Mouse (Mus musculus) G1E-ER4 (cell line): ENCODE measurements around the gene Ppm1f. TPM values are rescaled to one million over a fixed set of nuclear protein-coding genes. Genes with fewer than 3 reads are reported as not detected.

Experiments used
- GATA1 ChIP-seq: IDR thresholded peaks from one replicate; pipeline ENCODE4 v1.8.0; 2012; ENCODE audit warnings: low read length, inconsistent platforms
- polyA plus RNA-seq: library from polyadenylated mRNA; stranded (reverse); fragments of >175 nt; gene quantifications from 2 replicates; pipeline ENCODE4 v1.2.3, GENCODE M21; 2012

The Ppm1f gene
- polyA plus RNA-seq, 1 experiment, result 6.0 TPM

DNA sequence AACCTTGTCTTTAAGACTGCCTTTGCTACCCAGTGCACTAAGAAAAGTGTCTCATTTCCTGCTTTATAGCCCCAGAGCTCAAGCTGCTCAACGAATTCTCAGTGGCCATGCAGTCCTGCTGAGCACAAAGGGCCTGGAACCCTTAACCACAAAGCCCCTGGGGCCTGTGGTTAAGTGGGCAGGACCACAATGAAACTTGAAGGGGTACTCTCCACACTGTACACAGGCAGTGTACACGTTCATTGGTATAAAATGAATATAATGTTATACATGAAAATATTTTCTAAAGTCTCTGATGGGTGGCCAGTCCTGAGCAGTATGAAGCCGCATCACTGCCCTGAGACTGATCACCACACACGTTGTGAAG is 271 bp upstream of the Ppm1f start:
- no peak for TF ChIP-seq GATA1

DNA sequence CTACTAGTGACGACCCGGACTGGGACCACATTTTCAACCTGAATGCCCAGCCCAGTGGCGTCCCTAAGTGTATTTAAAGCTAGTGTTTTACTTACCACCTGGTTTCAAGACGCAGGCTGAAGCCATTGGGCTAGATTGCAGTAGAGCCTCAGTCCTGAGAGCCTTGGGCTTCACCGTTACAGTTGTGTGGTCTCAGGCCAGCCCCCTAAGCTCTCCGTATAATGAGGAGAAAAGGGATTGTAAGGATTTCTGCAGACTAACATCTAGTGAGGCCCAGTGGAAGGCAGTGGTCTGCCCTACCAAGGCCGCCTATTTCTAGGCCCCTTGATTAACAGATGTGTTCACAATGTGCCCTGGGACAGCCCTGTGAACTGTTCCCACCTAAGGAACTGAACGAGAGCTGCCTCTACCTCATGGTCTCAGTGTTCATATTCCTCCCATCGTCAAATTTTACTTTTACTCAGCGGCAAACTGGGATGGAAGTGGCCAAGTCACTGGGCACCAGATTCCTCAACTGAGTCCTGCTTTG is 851 bp downstream of the Ppm1f start:
- TF ChIP-seq GATA1, result no peak

DNA sequence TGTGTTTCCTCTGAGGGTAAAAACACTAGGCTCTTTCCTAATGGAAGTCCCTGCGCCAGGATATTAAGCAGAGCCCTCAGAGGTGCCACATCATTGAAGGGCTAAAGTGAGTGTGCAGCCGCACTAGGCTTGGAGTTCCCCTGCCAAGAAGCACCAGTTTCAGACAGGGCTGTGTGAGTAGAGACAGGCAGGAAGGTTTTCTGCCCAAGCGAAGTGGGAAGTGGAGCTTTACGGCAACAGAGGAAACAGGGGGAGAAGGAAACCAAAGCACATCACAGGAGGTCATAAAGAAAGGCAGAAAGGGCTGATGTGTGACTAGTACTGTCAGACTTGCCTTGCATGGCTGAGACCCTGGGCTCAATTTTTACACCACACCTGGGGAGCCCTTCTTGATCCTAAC is 6.1 kb downstream of the Ppm1f start:
- TF ChIP-seq GATA1, result no peak

DNA sequence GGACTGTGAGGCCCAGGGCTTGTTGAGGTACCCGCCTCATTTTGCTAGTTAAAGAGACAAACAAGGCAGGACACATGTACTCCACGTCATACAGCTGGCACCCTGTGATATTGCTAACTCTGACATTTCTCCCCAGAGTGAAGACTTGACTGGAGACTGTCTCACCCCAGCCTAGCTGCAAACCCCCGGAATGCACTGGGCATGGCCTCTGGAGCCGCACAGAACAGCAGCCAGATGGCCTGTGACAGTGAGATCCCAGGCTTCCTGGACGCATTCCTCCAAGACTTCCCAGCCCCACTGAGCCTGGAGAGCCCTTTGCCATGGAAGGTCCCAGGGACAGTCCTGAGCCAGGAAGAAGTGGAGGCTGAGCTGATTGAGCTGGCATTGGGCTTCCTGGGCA is 6.9 kb downstream of the Ppm1f start:
- no peak for TF ChIP-seq GATA1

DNA sequence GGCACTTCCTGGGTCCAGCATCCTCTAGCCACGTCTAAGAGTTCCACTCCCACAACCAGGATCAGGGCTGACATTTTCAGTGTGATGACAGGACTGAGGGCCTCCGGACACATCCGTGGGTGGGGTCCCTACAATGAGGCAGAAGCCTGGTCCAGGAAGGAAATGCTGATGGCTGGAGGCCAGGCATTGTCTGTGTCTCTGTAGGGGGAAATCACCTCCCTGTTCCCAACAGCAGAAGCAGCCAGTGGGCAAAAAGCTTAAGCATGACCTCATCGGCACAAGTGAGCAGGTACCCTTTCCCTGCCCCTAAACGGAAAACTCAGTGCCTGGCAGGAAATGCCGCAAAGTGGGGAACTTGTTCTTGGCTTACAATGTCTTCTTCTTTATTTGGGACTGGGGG is 11.5 kb downstream of the Ppm1f start:
- TF ChIP-seq GATA1, result no peak

DNA sequence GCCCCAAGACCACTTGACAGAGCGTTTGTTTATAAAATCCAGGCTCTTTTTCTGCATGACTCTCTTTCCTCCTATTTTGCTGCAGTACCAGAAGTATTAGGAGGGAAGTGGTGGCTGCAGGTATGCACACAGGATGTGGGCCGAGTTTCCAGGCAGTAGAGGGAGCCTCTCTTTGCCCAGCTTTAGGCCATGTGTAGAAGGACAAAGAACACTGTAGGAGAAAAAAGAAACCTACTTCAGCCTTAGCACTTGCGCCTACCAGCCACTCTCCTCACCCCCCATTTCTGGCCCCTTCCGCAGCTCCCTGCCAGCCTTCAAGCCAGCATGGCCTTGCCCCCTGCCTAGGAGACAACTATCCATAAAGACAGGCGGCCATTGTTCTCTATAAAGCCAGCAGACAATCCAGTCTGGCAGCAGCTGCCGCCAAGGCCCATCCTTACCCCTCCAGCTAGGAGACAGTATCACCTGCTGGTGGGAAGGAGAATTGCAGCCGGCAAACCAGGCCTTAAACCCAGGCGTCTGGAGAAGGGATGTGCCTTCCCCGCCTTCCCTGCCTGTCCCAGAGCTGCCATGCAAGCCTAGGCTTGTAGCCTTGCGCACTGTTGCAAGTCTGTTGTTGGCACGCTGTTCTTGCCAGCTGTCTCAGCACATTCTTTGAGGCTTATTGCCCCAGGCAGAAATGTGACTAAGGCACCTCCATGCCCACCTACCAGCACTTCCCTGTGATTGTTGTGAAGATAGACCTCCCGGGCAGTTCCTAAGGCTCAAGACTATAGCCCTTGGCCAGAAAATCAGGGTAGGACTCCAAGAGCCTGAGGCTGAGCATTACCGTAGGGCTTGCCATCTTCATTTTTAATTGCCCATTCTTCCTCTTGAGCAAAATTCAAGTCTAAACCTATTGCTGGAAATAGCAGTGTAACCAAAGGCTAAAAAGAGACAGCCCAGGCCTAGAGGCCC is 15.7 kb downstream of the Ppm1f start:
- TF ChIP-seq GATA1, result no peak

DNA sequence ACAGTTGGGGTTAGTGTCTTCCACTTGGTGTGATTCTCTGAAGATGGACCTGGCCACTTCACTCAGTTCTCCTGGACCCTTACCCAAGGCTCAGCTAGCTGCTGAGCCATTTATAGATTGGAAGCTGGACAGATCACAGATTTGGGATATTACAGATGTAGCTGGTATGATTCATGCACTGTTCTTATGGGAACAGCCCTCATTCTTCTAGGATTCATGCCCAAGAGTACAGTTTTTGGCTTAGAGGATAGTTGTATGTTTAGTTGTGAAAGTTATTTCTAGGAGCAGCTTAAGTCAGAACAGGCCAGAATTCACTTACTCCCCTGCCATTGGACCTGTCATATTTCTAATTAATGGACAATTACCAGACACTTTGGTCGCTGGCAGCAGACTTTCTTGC is 17.2 kb downstream of the Ppm1f start:
- no peak for TF ChIP-seq GATA1

DNA sequence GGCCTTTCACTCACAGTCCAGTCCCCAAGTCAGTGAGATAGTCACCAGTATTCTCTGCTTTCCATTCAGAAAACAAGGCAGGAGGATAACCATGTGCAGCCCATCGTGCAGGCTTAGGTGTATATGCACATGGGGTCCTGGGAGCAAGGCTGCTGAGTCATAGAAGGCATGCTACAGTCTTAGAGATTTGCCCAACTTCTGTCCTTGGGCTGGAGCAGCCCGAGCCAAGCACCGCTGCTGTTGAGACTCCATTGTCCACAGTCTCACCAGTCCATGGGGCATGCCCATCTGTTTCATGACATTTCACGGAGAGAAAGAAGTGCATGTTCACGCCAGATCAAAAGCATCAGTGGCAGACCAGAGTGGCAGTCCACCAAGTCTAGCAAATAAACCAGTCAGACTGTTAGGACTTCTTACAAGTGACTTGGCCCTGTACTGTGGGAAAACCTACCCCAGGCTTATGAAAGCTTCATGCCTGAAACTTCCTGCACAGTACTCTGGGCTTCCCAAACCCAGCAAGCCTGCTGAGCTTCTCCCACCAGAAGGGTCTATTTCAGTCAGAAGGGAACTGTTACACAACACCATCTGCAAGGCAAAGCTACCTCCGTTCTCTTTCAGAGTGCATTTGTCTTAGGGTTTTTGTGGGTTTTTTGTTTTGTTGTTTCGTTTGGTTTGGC is 22.3 kb downstream of the Ppm1f start:
- TF ChIP-seq GATA1, result no peak

DNA sequence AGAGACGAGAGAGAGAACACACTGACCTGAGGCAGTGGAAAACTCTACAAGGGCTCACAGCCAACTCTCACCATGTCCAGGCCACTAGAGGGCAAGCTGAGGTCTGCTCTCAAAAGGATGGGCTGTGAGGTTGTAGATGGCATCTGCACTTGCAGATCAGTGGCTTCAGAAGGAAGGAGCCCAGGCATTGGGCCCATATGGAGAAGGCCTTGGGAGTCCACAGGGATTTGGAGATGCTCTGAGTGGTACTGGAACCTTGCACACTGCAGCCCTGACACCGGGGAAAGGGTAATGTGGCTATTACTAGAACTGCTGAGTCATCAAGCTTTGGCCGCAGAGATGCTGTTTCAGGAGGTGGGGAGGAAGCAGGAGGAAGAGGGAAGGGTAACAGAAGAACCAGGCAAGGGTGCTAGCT is 24.8 kb downstream of the Ppm1f start:
- TF ChIP-seq GATA1, result no peak

DNA sequence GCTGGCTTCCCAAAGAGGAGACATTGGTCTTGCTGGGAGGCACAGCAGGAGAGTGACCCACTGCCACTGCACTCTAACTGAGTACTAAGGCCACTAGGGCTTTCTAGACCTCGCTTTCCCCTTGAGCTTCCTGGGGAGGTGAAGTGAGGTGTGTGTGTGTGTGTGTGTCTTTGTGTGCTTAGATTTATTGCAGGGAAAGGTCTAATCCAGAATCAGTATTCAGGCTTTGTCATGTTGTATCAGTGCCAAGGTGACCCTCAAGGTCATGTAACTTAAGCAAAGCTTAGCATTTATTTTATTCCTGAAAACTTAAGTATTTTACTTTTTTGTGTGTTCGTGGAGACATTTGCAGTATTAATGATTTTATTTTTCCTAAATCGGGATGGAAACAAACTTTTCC is 28.2 kb downstream of the Ppm1f start:
- no peak for TF ChIP-seq GATA1

DNA sequence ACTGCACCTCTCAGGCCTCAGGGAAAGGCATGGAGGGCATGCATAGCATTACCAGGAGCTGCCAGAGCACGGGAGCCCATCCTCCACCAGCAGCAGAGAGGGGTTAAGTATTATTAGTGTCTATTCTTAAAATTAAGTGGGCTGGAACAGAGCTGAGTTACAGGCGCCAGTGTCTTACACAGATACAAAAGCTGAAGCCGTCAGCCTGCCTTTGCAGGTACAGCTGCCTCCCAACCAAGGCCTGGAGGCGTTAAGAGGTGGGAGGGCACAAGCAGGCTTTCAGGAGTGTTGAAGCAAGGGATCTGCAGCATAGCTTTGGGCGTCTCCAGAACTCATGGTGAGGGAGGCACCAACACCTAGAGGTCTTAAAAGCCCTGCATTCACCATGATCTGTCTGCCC is 30.3 kb downstream of the Ppm1f start:
- TF ChIP-seq GATA1, result no peak

DNA sequence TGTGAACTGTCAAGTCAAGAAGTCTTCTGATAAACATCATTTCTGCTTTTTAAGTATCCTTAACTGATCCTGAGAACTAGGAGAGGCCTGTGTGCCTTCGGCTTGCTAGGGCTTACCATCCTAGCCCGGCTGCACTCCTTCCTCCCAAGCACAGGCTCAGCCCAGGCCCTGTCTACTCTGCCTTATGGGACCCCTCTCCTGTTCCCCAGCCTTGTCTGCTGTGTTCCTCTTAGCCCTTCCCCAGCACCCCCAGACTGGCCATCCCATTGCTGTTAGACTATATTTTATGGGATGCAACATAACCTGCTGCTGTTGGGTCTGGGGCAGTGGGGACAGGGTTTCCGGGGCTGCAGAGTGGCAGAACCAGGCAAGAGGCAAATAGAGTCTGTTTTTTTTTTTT is 34.1 kb downstream of the Ppm1f start:
- no peak for TF ChIP-seq GATA1

DNA sequence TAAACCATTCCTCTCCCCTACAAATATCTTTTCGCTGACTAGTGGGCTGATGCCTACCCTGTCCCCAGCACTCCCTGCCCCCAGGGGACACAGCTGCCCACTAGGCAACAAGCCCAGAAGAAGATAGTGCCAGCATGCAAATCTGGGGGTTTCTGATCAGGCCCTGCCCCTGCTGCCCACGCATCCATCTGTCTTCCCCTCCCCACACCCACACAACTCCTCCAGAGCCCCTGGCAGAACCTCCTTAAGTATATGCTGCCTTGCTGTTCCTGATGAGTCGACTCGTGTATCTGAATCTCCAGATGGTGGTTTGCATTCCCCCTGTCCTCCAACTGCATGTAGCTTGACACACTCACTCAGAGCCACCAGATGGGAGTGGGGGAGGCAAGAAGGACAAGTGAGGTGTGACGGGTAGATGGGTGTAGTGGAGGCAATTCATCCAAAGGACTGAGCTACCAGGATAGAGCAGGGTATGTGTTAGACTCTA is 34.6 kb downstream of the Ppm1f start:
- no peak for TF ChIP-seq GATA1

DNA sequence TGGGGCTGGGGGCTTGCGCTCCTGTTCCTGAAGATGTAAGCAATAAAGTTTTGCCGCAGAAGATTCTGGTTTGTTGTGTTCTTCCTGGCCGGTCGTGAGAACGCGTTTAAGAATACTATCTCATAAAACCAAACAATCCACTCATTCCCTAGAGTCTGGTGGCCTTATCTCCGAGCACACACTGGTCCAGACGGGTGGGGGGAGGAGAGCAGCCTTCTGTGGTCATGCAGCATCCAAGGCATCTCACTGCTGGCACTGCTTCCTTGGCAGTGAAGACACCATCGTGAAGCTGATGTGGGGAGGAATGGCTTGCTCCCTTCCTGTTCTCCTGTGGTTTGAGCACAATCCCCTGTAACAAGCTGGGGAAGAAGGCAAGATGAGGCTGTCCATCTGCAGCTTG is 43.3 kb downstream of the Ppm1f start:
- no peak for TF ChIP-seq GATA1

DNA sequence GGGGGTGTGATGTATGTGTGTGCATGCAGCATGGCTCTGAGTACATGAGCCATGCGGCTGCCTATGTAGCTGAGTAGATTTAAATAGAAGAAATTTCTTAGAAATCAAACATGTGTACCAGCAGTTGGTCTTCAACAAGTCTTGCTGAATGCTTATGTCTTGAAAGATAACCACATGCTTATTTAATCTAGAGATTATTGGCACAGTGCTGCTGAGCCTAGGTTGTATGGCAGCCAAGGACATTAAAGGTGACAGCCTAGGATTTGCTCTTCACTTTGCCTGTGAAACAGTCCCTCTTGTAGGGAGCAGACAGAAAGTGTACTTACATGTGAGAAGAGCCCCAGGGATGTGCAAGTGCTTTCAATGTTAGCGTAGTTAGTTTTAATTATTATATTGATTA is 44.8 kb downstream of the Ppm1f start:
- no peak for TF ChIP-seq GATA1

DNA sequence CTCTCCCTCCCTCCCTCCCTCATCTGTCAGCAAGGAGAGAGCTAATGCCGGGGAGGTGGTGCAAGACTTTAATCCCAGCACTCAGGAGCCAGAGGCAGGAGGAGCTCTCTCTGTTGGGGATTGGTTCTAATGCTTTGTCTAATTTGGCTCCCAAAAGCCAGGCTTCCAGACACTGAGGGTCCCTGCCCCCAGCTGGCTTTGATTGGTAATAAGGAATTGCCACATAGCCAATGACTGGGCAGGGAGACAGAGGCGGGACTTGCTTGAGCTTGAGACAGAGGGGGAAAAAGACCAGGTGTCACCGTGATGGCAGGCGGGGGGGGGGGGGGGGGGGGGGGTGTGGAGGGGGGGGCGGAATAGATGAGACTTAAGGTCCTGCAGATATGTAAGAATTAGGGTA is 62.3 kb downstream of the Ppm1f start:
- TF ChIP-seq GATA1, result no peak
